Mouse (Mus musculus) intestine, postnatal 0 days (tissue): ENCODE data around the gene Pdlim1. TPM values are rescaled to one million over a fixed set of nuclear protein-coding genes. Genes with fewer than 3 reads are reported as not detected.

Experiments used
- ATAC-seq: fragments of 200-750 bp; cut with Nextera tagmentation; 2 replicates; pipeline ENCODE4 v1.8.0; 2017; ENCODE audit warnings: mild to moderate bottlenecking, moderate TSS enrichment, moderate library complexity
- H3K27ac ChIP-seq: fragments of 300-500 bp; sonication (generic); 2 replicates; pipeline ENCODE4 v1.5.1; 2014; ENCODE audit warnings: mild to moderate bottlenecking, low read depth, low read length, moderate library complexity
- H3K27me3 ChIP-seq: fragments of 300-500 bp; sonication (generic); replicated peaks from 2 replicates; pipeline ENCODE4 v1.6.1; 2014; ENCODE audit warnings: low read length, mixed read lengths; ENCODE audit not compliant: control insufficient read depth, insufficient read depth
- H3K36me3 ChIP-seq: fragments of 300-500 bp; sonication (generic); 2 replicates; pipeline ENCODE4 v1.6.1; 2014; ENCODE audit warnings: mild to moderate bottlenecking, moderate library complexity; ENCODE audit not compliant: control insufficient read depth, insufficient read depth
- H3K4me1 ChIP-seq: fragments of 300-500 bp; sonication (generic); replicated peaks from 2 replicates; pipeline ENCODE4 v1.6.1; 2014; ENCODE audit warnings: antibody characterized with exemption, low read length, mixed read lengths; ENCODE audit not compliant: control insufficient read depth, insufficient read depth
- H3K4me2 ChIP-seq: fragments of 300-500 bp; sonication (generic); replicated peaks from 2 replicates; pipeline ENCODE4 v1.6.1; 2014; ENCODE audit warnings: low read depth, mild to moderate bottlenecking, moderate library complexity
- H3K4me3 ChIP-seq: fragments of 300-500 bp; sonication (generic); 2 replicates; pipeline ENCODE4 v1.5.1; 2014; ENCODE audit warnings: low read depth, low read length
- H3K9ac ChIP-seq: fragments of 300-500 bp; sonication (generic); 2 replicates; pipeline ENCODE4 v1.6.1; 2014; ENCODE audit warnings: mild to moderate bottlenecking, low read depth, low read length
- H3K9me3 ChIP-seq: fragments of 300-500 bp; sonication (generic); 2 replicates; pipeline ENCODE4 v1.6.1; 2016; ENCODE audit warnings: mixed run types; ENCODE audit not compliant: control insufficient read depth
- CTCF ChIP-seq: sonication (generic); IDR thresholded peaks from 2 replicates; pipeline ENCODE4 v1.5.1; 2016; ENCODE audit warnings: low read depth, mild to moderate bottlenecking, control low read depth, antibody characterized with exemption, moderate library complexity
- WGBS: fragments of 180-500 bp; shearing (Covaris S2); extraction: QIAGEN DNeasy Blood & Tissue Kit; methylation state at CpG from one replicate; pipeline ENCODE4 v1.1.7; 2014; 5-methylcytosine and 5-hydroxymethylcytosine counted together
- polyA plus RNA-seq: library from polyadenylated mRNA; unstranded; fragments of >200 nt; fragmentation: Nextera tagmentation; extraction: Ambion mirVana; gene quantifications from 2 replicates; pipeline ENCODE4 v1.2.1, GENCODE M21; 2015

Pdlim1 gene
- polyA plus RNA-seq, 1 experiment from 2014 or later: 175 TPM

GRCm38 (mm10) chr19:40294231-40294630 is 22.6 kb upstream of the Pdlim1 start:
- Histone ChIP-seq H3K9ac (no peak overlapping the region), H3K27me3 (no peaks in the 10 kb centered on the region), H3K4me3 (no peak overlapping the region), H3K4me1 (0 out of 2 replicates have a peak, but pooled peaks cover 2% of the 10 kb centered on the region), H3K9me3 (no peaks in the 10 kb centered on the region), H3K27ac (no peak overlapping the region), H3K4me2 (no peak overlapping the region), H3K36me3 (peaks cover 10% of the 10 kb centered on the region)
- no peak for ATAC-seq
- TF ChIP-seq CTCF: no peak
- 58% methylated on average over 1 of the region's 1 CpGs for WGBS

- no peak for TF ChIP-seq CTCF
- Histone ChIP-seq H3K27me3 (no peaks in the 10 kb centered on the region), H3K27ac (no peak overlapping the region), H3K9me3 (no peaks in the 10 kb centered on the region), H3K36me3 (peaks cover 10% of the 10 kb centered on the region), H3K4me1 (no peaks in the 10 kb centered on the region), H3K4me2 (no peak overlapping the region), H3K9ac (no peak overlapping the region), H3K4me3 (no peak overlapping the region)
- no peak for ATAC-seq
- 93% methylated on average over 6 of the region's 6 CpGs for WGBS
Measured at GRCm38 (mm10) chr19:40293791-40294190, 22.1 kb upstream of the Pdlim1 start.

GRCm38 (mm10) chr19:40290099-40290724 is 18.6 kb upstream of the Pdlim1 start:
- Histone ChIP-seq H3K36me3 (peaks cover 10% of the 10 kb centered on the region), H3K9me3 (no peaks in the 10 kb centered on the region), H3K4me3 (no peak overlapping the region), H3K27ac (no peak overlapping the region), H3K4me2 (no peak overlapping the region), H3K4me1 (no peaks in the 10 kb centered on the region), H3K27me3 (no peaks in the 10 kb centered on the region), H3K9ac (no peak overlapping the region)
- no peak for ATAC-seq
- WGBS: 86% methylated on average over 6 of the region's 6 CpGs
- no peak for TF ChIP-seq CTCF

- 93% methylated on average over 9 of the region's 9 CpGs for WGBS
- no peaks in the 10 kb centered on the region; the same call in 1 of the 2 replicates for H3K36me3 ChIP-seq
- no peak for ATAC-seq
Measured at GRCm38 (mm10) chr19:40288415-40288814, 16.8 kb upstream of the Pdlim1 start.

GRCm38 (mm10) chr19:40284704-40285103 is 13.1 kb upstream of the Pdlim1 start:
- Histone ChIP-seq H3K9me3 (no peaks in the 10 kb centered on the region), H3K27me3 (no peaks in the 10 kb centered on the region), H3K4me2 (no peak overlapping the region), H3K36me3 (no peaks in the 10 kb centered on the region), H3K4me1 (no peaks in the 10 kb centered on the region), H3K4me3 (no peak overlapping the region), H3K27ac (no peak overlapping the region), H3K9ac (no peak overlapping the region)
- 69% methylated on average over 2 of the region's 2 CpGs for WGBS
- no peak for ATAC-seq
- TF ChIP-seq CTCF: no peak

More at GRCm38 (mm10) chr19:40288415-40288814, 16.8 kb upstream of the Pdlim1 start:
- Histone ChIP-seq H3K4me1 (no peaks in the 10 kb centered on the region), H3K27ac (no peak overlapping the region), H3K27me3 (no peaks in the 10 kb centered on the region), H3K9ac (no peak overlapping the region), H3K9me3 (no peaks in the 10 kb centered on the region), H3K4me3 (no peak overlapping the region), H3K4me2 (no peak overlapping the region)
- no peak for TF ChIP-seq CTCF

- TF ChIP-seq CTCF: no peak
- no peaks in the 10 kb centered on the region for H3K9me3 ChIP-seq
- H3K27me3 ChIP-seq: no peaks in the 10 kb centered on the region
- no peak overlapping the region for H3K4me3 ChIP-seq
- WGBS: 60% methylated on average over 2 of the region's 2 CpGs
- H3K27ac ChIP-seq: no peak overlapping the region
- no peaks in the 10 kb centered on the region for H3K36me3 ChIP-seq
- no peak overlapping the region for H3K4me2 ChIP-seq
- ATAC-seq: no peak
- H3K4me1 ChIP-seq: no peaks in the 10 kb centered on the region
- no peak overlapping the region for H3K9ac ChIP-seq
Measured at GRCm38 (mm10) chr19:40283415-40283814, 11.8 kb upstream of the Pdlim1 start.
